Mouse (Mus musculus): Measurements from ENCODE around the gene Taar7f. TPM values are rescaled to one million over a fixed set of nuclear protein-coding genes. Genes with fewer than 3 reads are reported as not detected.

Taar7f gene
- polyA plus RNA-seq, 1 experiment from 2014 or later, result not detected

Other genes with a start within 250 kb of the Taar7f start
- gene Vnn3, start 198.0 kb upstream of the Taar7f start, polyA plus RNA-seq (2015; fragmentation: Nextera tagmentation; extraction: Ambion mirVana), result 0.14 TPM in 1 of 2 replicates, not detected in the other
- gene Vnn1, start 154.8 kb upstream of the Taar7f start, polyA plus RNA-seq (2015; fragmentation: Nextera tagmentation; extraction: Ambion mirVana), result 0.35 and 0.73 TPM in 2 replicates
- gene Taar1, start 129.2 kb upstream of the Taar7f start, polyA plus RNA-seq (2015; fragmentation: Nextera tagmentation; extraction: Ambion mirVana), result not detected in 2 replicates
- 0.15 TPM in 1 of 2 replicates, not detected in the other for gene Taar2, start 110.9 kb upstream of the Taar7f start, polyA plus RNA-seq (2015; fragmentation: Nextera tagmentation; extraction: Ambion mirVana)
- gene Taar3, start 100.0 kb upstream of the Taar7f start, polyA plus RNA-seq (2015; fragmentation: Nextera tagmentation; extraction: Ambion mirVana), result not detected in 2 replicates
- gene Taar4, start 89.0 kb upstream of the Taar7f start, polyA plus RNA-seq (2015; fragmentation: Nextera tagmentation; extraction: Ambion mirVana), result not detected in 2 replicates
- 0.15 TPM in 1 of 2 replicates, not detected in the other for gene Taar5, start 78.8 kb upstream of the Taar7f start, polyA plus RNA-seq (2015; fragmentation: Nextera tagmentation; extraction: Ambion mirVana)
- gene Taar6, start 63.9 kb upstream of the Taar7f start, polyA plus RNA-seq (2015; fragmentation: Nextera tagmentation; extraction: Ambion mirVana), result not detected in 2 replicates
- not detected in 2 replicates for gene Taar7a, start 56.0 kb upstream of the Taar7f start, polyA plus RNA-seq (2015; fragmentation: Nextera tagmentation; extraction: Ambion mirVana)
- gene Taar7b, start 49.6 kb upstream of the Taar7f start, polyA plus RNA-seq (2015; fragmentation: Nextera tagmentation; extraction: Ambion mirVana), result not detected in 2 replicates
- gene Taar7d, start 22.3 kb upstream of the Taar7f start, polyA plus RNA-seq (2015; fragmentation: Nextera tagmentation; extraction: Ambion mirVana), result not detected in 2 replicates
- not detected in 2 replicates for gene Taar7e, start 11.9 kb upstream of the Taar7f start, polyA plus RNA-seq (2015; fragmentation: Nextera tagmentation; extraction: Ambion mirVana)
- gene Taar8a, start 27.0 kb downstream of the Taar7f start, polyA plus RNA-seq (2015; fragmentation: Nextera tagmentation; extraction: Ambion mirVana), result not detected in 2 replicates
- gene Taar8b, start 42.8 kb downstream of the Taar7f start, polyA plus RNA-seq (2015; fragmentation: Nextera tagmentation; extraction: Ambion mirVana), result not detected in 2 replicates
- not detected in 2 replicates for gene Taar8c, start 52.4 kb downstream of the Taar7f start, polyA plus RNA-seq (2015; fragmentation: Nextera tagmentation; extraction: Ambion mirVana)
- gene Taar9, start 60.0 kb downstream of the Taar7f start, polyA plus RNA-seq (2015; fragmentation: Nextera tagmentation; extraction: Ambion mirVana), result not detected in 2 replicates
- 336 and 358 TPM in 2 replicates for gene Stx7, start 99.8 kb downstream of the Taar7f start, polyA plus RNA-seq (2015; fragmentation: Nextera tagmentation; extraction: Ambion mirVana)
- gene Moxd1, start 174.0 kb downstream of the Taar7f start, polyA plus RNA-seq (2015; fragmentation: Nextera tagmentation; extraction: Ambion mirVana), result 9.7 and 10.2 TPM in 2 replicates

Data from hindbrain, embryonic 16.5 days (tissue).